Mouse (Mus musculus): Measurements from ENCODE around the gene Mpst. TPM values are rescaled to one million over a fixed set of nuclear protein-coding genes. Genes with fewer than 3 reads are reported as not detected.

Gene Mpst
- total and polyA plus RNA-seq, 3 experiments, result 19.9 to 101 (median 20.2) TPM

DNA sequence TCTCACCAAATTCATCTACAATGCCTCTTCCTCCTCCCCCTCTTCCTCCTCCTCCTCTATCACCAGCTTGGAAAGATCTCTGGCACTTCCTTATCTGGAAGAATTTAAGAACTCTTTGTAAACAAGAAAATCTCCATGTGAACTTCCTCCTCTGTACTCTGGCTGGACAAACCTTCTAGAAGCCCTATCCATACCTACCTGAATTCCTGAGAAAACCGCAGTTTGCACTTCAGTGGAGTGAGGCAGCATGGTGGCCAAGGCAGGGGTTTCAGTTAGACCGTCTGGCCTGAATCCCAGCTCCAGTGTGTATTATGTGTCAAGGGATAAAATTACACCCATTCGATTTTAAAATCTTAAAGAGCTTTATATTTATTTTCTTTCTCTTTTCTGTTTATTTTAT, 33.4 kb upstream of the Mpst start:
- Histone ChIP-seq H3K4me3 (ENCODE audit: low read depth, low read length) (no peak overlapping the region), H3K27me3 (ENCODE audit: insufficient read depth, low read length) (peaks cover 56% of the 10 kb centered on the region), H3K4me1 (ENCODE audit: insufficient read depth, low read depth, low read length) (peaks cover 3% of the 10 kb centered on the region; the same call in 1 of the 2 replicates), H3K36me3 (replicated peaks) (no peaks in the 10 kb centered on the region), H3K9me3 (replicated peaks) (peaks cover 2% of the 10 kb centered on the region; the same call in 1 of the 2 replicates)
- no peak for TF ChIP-seq GATA2 (IDR thresholded peaks at IDR 0.05; ENCODE audit: borderline replicate concordance, low read depth, low read length)
- TF ChIP-seq TAL1 (conservative IDR thresholded peaks at IDR 0.05; ENCODE audit: low read depth, low read length), result no peak
- no peak for TF ChIP-seq GATA1 (IDR thresholded peaks at IDR 0.05; ENCODE audit: borderline replicate concordance, low read length)
- no peak for TF ChIP-seq POLR2AphosphoS5 (IDR thresholded peaks at IDR 0.05; ENCODE audit: insufficient replicate concordance, low read depth, low read length)
- no peak for TF ChIP-seq CTCF (IDR thresholded peaks at IDR 0.05; ENCODE audit: low read depth, low read length)
- no peak for DNase-seq (ENCODE audit: low spot score)
- ATAC-seq (ENCODE audit: extremely low read depth, insufficient number of reproducible peaks, low FRiP score, poor library complexity, severe bottlenecking), result no peak

DNA sequence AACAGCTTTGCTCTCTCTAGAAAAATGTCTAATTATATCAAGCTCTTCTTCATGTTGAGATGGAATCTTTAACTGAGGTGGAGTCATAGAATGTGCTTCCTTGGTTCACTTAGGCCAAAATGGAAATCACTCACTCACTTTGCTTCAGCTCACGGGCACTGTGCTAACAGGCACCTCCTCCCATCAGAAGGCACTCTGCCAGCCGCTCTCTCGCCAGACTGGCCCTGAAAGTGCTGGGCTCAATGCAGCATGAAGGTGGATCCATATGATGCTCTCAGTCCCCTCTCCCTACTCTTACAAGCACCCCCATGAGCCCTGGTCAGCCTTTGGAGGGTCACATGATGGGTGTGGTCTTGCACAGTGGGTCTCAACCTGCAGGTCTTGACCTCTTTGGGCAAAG, 32.0 kb upstream of the Mpst start:
- Histone ChIP-seq H3K4me1 (ENCODE audit: insufficient read depth, low read depth, low read length) (no peaks in the 10 kb centered on the region), H3K9me3 (replicated peaks) (peaks cover 2% of the 10 kb centered on the region; the same call in 1 of the 2 replicates), H3K27me3 (ENCODE audit: insufficient read depth, low read length) (peaks cover 68% of the 10 kb centered on the region), H3K4me3 (ENCODE audit: low read depth, low read length) (no peak overlapping the region), H3K36me3 (replicated peaks) (no peaks in the 10 kb centered on the region)
- no peak for ATAC-seq (ENCODE audit: extremely low read depth, insufficient number of reproducible peaks, low FRiP score, poor library complexity, severe bottlenecking)
- DNase-seq (ENCODE audit: low spot score), result no peak
- TF ChIP-seq POLR2AphosphoS5 (IDR thresholded peaks at IDR 0.05; ENCODE audit: insufficient replicate concordance, low read depth, low read length) (no peak), TAL1 (conservative IDR thresholded peaks at IDR 0.05; ENCODE audit: low read depth, low read length) (no peak), GATA2 (IDR thresholded peaks at IDR 0.05; ENCODE audit: borderline replicate concordance, low read depth, low read length) (no peak), GATA1 (IDR thresholded peaks at IDR 0.05; ENCODE audit: borderline replicate concordance, low read length) (no peak), CTCF (IDR thresholded peaks at IDR 0.05; ENCODE audit: low read depth, low read length) (no peak)

DNA sequence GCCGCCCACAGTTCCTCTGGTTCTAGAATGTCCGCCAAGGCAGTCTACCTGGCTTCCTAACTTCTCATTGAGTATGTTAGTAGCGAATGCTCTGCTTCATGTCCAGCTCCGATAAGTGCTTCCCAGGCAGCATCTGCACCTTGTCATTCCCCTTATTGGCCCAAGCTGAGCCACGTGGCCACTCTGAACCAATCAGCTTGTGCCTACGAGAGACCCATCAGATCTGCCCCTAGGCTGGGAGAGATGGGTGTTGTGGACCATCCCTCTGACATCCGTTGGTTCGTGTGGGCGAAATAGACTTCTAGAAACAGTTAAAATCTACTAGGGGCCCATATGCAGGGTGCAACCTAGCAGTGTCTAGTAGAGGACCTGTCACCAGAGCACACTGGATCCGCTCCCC, 28.4 kb upstream of the Mpst start:
- Histone ChIP-seq H3K27me3 (ENCODE audit: insufficient read depth, low read length) (peaks cover 53% of the 10 kb centered on the region), H3K36me3 (replicated peaks) (no peaks in the 10 kb centered on the region), H3K4me1 (ENCODE audit: insufficient read depth, low read depth, low read length) (no peaks in the 10 kb centered on the region), H3K9me3 (replicated peaks) (no peaks in the 10 kb centered on the region), H3K4me3 (ENCODE audit: low read depth, low read length) (no peak overlapping the region)
- ATAC-seq (ENCODE audit: extremely low read depth, insufficient number of reproducible peaks, low FRiP score, poor library complexity, severe bottlenecking) (no peak), DNase-seq (ENCODE audit: low spot score) (no peak)
- TF ChIP-seq GATA1 (IDR thresholded peaks at IDR 0.05; ENCODE audit: borderline replicate concordance, low read length), result no peak

DNA sequence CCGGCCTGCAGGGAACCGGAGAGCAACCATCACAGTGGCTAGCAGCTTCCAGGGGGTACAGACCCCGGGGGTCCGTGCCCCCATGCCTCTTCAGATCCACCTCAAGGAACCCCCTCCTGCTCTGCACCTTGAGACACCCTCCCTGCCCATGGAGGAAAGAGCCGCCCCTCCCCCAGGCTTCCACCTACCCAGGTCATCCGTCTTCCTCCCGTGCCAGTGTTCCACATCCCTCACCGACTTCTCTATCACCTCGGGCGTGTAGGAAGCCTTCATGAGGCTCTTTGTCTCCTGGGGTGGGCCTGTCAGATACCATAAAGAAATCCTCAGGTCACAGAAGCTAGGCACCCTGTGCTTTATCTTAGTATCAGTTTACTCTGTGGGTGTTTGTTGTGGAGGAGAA, 27.7 kb upstream of the Mpst start:
- TF ChIP-seq GATA1 (IDR thresholded peaks at IDR 0.05; ENCODE audit: borderline replicate concordance, low read length) (no peak), TAL1 (conservative IDR thresholded peaks at IDR 0.05; ENCODE audit: low read depth, low read length) (no peak), GATA2 (IDR thresholded peaks at IDR 0.05; ENCODE audit: borderline replicate concordance, low read depth, low read length) (no peak), CTCF (IDR thresholded peaks at IDR 0.05; ENCODE audit: low read depth, low read length) (no peak), POLR2AphosphoS5 (IDR thresholded peaks at IDR 0.05; ENCODE audit: insufficient replicate concordance, low read depth, low read length) (no peak)
- ATAC-seq (ENCODE audit: extremely low read depth, insufficient number of reproducible peaks, low FRiP score, poor library complexity, severe bottlenecking) (no peak), DNase-seq (ENCODE audit: low spot score) (no peak)
- Histone ChIP-seq H3K4me1 (ENCODE audit: insufficient read depth, low read depth, low read length) (no peaks in the 10 kb centered on the region), H3K27me3 (ENCODE audit: insufficient read depth, low read length) (peaks cover 48% of the 10 kb centered on the region), H3K36me3 (replicated peaks) (no peaks in the 10 kb centered on the region), H3K4me3 (ENCODE audit: low read depth, low read length) (no peak overlapping the region), H3K9me3 (replicated peaks) (no peaks in the 10 kb centered on the region)

DNA sequence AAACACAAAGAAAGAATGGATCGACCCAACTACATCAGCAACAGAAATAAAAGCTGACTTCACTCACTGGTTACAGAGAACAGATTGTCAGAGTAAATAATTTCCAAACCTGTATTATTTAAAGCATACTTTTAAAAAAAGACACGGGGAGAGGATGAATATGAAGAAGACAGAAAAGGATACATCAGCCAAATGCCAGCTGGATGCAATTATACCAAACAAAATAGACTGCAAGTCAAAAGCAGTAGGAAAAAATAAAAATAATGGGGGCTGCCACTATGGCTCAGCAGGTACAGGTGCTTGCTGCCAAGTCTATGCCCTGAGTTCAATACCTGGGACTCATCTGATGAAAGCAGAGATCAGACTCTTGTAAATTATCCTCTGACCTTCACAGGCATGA, 26.0 kb upstream of the Mpst start:
- H3K4me3 ChIP-seq (ENCODE audit: low read depth, low read length), result no peak overlapping the region
- DNase-seq (ENCODE audit: low spot score), result no peak
- TF ChIP-seq CTCF (IDR thresholded peaks at IDR 0.05; ENCODE audit: low read depth, low read length) (no peak), GATA2 (IDR thresholded peaks at IDR 0.05; ENCODE audit: borderline replicate concordance, low read depth, low read length) (no peak), TAL1 (conservative IDR thresholded peaks at IDR 0.05; ENCODE audit: low read depth, low read length) (no peak), GATA1 (IDR thresholded peaks at IDR 0.05; ENCODE audit: borderline replicate concordance, low read length) (no peak), POLR2AphosphoS5 (IDR thresholded peaks at IDR 0.05; ENCODE audit: insufficient replicate concordance, low read depth, low read length) (no peak)
- H3K9me3 ChIP-seq (replicated peaks), result no peaks in the 10 kb centered on the region
- ATAC-seq (ENCODE audit: extremely low read depth, insufficient number of reproducible peaks, low FRiP score, poor library complexity, severe bottlenecking), result no peak
- peaks cover 53% of the 10 kb centered on the region for H3K27me3 ChIP-seq (ENCODE audit: insufficient read depth, low read length)
- no peaks in the 10 kb centered on the region for H3K36me3 ChIP-seq (replicated peaks)
- no peaks in the 10 kb centered on the region for H3K4me1 ChIP-seq (ENCODE audit: insufficient read depth, low read depth, low read length)

DNA sequence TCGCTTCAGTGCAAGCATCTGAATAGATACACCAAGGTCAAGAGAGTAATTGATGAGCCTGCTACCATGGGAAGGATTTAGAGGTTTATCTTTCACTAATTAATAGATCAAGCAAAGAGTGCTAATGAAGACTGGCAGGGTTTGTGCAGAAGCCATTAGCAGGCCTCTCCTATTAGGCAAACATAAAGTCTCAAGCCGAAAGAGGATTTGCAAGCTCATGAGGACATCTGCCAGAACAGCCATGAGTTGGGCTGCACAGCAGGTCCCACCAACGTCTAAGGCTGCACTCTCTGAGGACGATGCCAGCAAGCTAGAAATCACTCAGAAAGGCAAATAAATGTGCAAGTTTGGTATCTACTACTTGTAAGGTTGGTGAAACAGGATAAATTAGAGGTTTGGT, 25.5 kb upstream of the Mpst start:
- no peaks in the 10 kb centered on the region for H3K9me3 ChIP-seq (replicated peaks)
- DNase-seq (ENCODE audit: low spot score) (no peak), ATAC-seq (ENCODE audit: extremely low read depth, insufficient number of reproducible peaks, low FRiP score, poor library complexity, severe bottlenecking) (no peak)
- H3K27me3 ChIP-seq (ENCODE audit: insufficient read depth, low read length), result peaks cover 51% of the 10 kb centered on the region
- no peaks in the 10 kb centered on the region for H3K36me3 ChIP-seq (replicated peaks)
- H3K4me1 ChIP-seq (ENCODE audit: insufficient read depth, low read depth, low read length), result no peaks in the 10 kb centered on the region
- no peak overlapping the region for H3K4me3 ChIP-seq (ENCODE audit: low read depth, low read length)
- TF ChIP-seq CTCF (IDR thresholded peaks at IDR 0.05; ENCODE audit: low read depth, low read length) (no peak), TAL1 (conservative IDR thresholded peaks at IDR 0.05; ENCODE audit: low read depth, low read length) (no peak), GATA2 (IDR thresholded peaks at IDR 0.05; ENCODE audit: borderline replicate concordance, low read depth, low read length) (no peak), POLR2AphosphoS5 (IDR thresholded peaks at IDR 0.05; ENCODE audit: insufficient replicate concordance, low read depth, low read length) (no peak), GATA1 (IDR thresholded peaks at IDR 0.05; ENCODE audit: borderline replicate concordance, low read length) (no peak)

DNA sequence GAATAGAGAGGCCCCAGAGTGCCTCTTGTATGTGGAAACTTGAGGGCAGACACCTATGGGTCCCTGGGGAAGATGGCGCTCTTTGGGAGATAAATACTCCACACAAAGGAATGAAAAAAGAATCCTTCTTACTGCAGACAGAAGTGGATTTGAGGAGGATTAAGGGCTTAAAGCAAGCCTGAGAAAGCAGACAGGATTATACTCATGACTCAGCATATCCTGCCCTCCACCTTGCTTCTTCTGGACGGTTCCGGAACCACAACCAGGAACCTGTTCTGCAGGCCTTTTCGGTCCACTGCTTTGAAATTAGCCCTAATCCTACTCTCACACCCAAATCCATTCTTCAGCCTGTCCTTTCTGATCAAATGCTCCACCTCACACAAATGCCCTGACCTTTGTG, 24.1 kb upstream of the Mpst start:
- H3K4me3 ChIP-seq (ENCODE audit: low read depth, low read length), result no peak overlapping the region
- no peaks in the 10 kb centered on the region for H3K36me3 ChIP-seq (replicated peaks)
- H3K4me1 ChIP-seq (ENCODE audit: insufficient read depth, low read depth, low read length), result no peaks in the 10 kb centered on the region
- H3K9me3 ChIP-seq (replicated peaks), result no peaks in the 10 kb centered on the region
- peaks cover 56% of the 10 kb centered on the region for H3K27me3 ChIP-seq (ENCODE audit: insufficient read depth, low read length)
- ATAC-seq (ENCODE audit: extremely low read depth, insufficient number of reproducible peaks, low FRiP score, poor library complexity, severe bottlenecking) (no peak), DNase-seq (ENCODE audit: low spot score) (no peak)
- TF ChIP-seq TAL1 (conservative IDR thresholded peaks at IDR 0.05; ENCODE audit: low read depth, low read length) (no peak), GATA2 (IDR thresholded peaks at IDR 0.05; ENCODE audit: borderline replicate concordance, low read depth, low read length) (no peak), CTCF (IDR thresholded peaks at IDR 0.05; ENCODE audit: low read depth, low read length) (no peak), GATA1 (IDR thresholded peaks at IDR 0.05; ENCODE audit: borderline replicate concordance, low read length) (no peak), POLR2AphosphoS5 (IDR thresholded peaks at IDR 0.05; ENCODE audit: insufficient replicate concordance, low read depth, low read length) (no peak)
